Comparison of ENCODE assay signal across 12 mouse cellular contexts in genomic region chr7:89116261-89116664, GRCm38 (mm10).
DNase-seq lines count a peak whose midpoint lies in the region; ATAC-seq and TF ChIP-seq lines count a peak whose summit lies in the region.
"Had no signal": no experiment of that assay in that cellular context is flagged by ENCODE, and none has a peak within 500 bp of the region (broad histone marks: within the 10 kb centered on the region; RNA-seq: fewer than 3 reads in every experiment).

No protein-coding gene starts in this region.

- no peak overlapping the region for H3K4me2 ChIP-seq in heart, embryonic 13.5 days
- H3K4me2 ChIP-seq in kidney, postnatal 0 days (ENCODE audit: low read length): no peak overlapping the region

- no peak for TF ChIP-seq CTCF in kidney, adult 2 months (conservative IDR thresholded peaks at IDR 0.05; ENCODE audit: insufficient read depth, insufficient read length, low read depth, low read length)
- TF ChIP-seq CTCF in kidney, postnatal 0 days (IDR thresholded peaks at IDR 0.05; ENCODE audit: low read depth): no peak

- no peaks in the 10 kb centered on the region; the same call in 1 of the 2 replicates for H3K27me3 ChIP-seq in kidney, adult 2 months (replicated peaks; ENCODE audit: control insufficient read depth, insufficient read depth, low read length)
- H3K27me3 ChIP-seq in heart, embryonic 13.5 days (replicated peaks): no peaks in the 10 kb centered on the region
- H3K27me3 ChIP-seq in kidney, postnatal 0 days (ENCODE audit: insufficient read depth, low read length): no peaks in the 10 kb centered on the region

- H3K36me3 ChIP-seq in kidney, adult 2 months (ENCODE audit: control insufficient read depth, insufficient read depth, low read length): no peaks in the 10 kb centered on the region
- H3K36me3 ChIP-seq in heart, embryonic 13.5 days: no peaks in the 10 kb centered on the region
- H3K36me3 ChIP-seq in kidney, postnatal 0 days (ENCODE audit: insufficient read depth, low read length): no peaks in the 10 kb centered on the region
- H3K36me3 ChIP-seq: forebrain, embryonic 10.5 days had no signal

- peak; percentile 34 for DNase-seq in kidney, adult 2 months
- DNase-seq in kidney, postnatal 4 days: no peak
- DNase-seq in kidney, postnatal 0 days (ENCODE audit: low spot score): peak; percentile 5
- peak; percentile 29 to 44 for DNase-seq in lung, postnatal 4 days
- no peak for DNase-seq in thymus, postnatal 25 days
- no peak for DNase-seq in testis, postnatal 14 days (ENCODE audit: low spot score)
- DNase-seq in embryo, embryonic 9.5 days (ENCODE audit: extremely low spot score): no peak
- DNase-seq: cerebellum, adult 9-11 months had no signal

- no peaks in the 10 kb centered on the region for H3K9me3 ChIP-seq in heart, embryonic 13.5 days
- H3K9me3 ChIP-seq in kidney, postnatal 0 days (replicated peaks; ENCODE audit: low read length): no peaks in the 10 kb centered on the region
- H3K9me3 ChIP-seq: forebrain, embryonic 10.5 days had no signal

- no peak overlapping the region for H3K4me3 ChIP-seq in kidney, adult 2 months (ENCODE audit: insufficient read depth, low read depth, low read length)
- no peak overlapping the region for H3K4me3 ChIP-seq in heart, embryonic 13.5 days
- no peak overlapping the region for H3K4me3 ChIP-seq in kidney, postnatal 0 days (replicated peaks; ENCODE audit: low read depth, low read length)
- H3K4me3 ChIP-seq: forebrain, embryonic 10.5 days had no signal

- H3K27ac ChIP-seq in kidney, adult 2 months (ENCODE audit: insufficient read depth, low read depth, low read length): peak overlapping the region; percentile 45; the same call in 1 of the 2 replicates
- H3K27ac ChIP-seq in heart, embryonic 13.5 days (replicated peaks): peak overlapping the region; percentile 82
- H3K27ac ChIP-seq in kidney, postnatal 0 days: peak overlapping the region; percentile 64
- H3K27ac ChIP-seq: forebrain, embryonic 10.5 days; liver, embryonic 14.5 days had no signal

- no peak overlapping the region for H3K9ac ChIP-seq in heart, embryonic 13.5 days
- no peak overlapping the region for H3K9ac ChIP-seq in kidney, postnatal 0 days (ENCODE audit: low read depth, low read length)
- H3K9ac ChIP-seq: liver, embryonic 14.5 days had no signal

- ATAC-seq in heart, embryonic 13.5 days (ENCODE audit: extremely low read depth, insufficient number of reproducible peaks, low FRiP score, low TSS enrichment): no peak
- ATAC-seq in kidney, postnatal 0 days (replicated peaks; ENCODE audit: low FRiP score, low read depth): no peak
- ATAC-seq: CD4-positive, CD25-positive, alpha-beta regulatory T cell, adult 4 months had no signal

- WGBS in kidney, adult 2 months: 50% methylated on average over 1 of the region's 1 CpGs
- WGBS in heart, embryonic 13.5 days: 52% methylated on average over 1 of the region's 1 CpGs
- WGBS in kidney, postnatal 0 days: 47% methylated on average over 1 of the region's 1 CpGs

- no peaks in the 10 kb centered on the region for H3K4me1 ChIP-seq in kidney, adult 2 months (ENCODE audit: control insufficient read depth, insufficient read depth, low read length)
- no peaks in the 10 kb centered on the region for H3K4me1 ChIP-seq in heart, embryonic 13.5 days
- H3K4me1 ChIP-seq in kidney, postnatal 0 days (replicated peaks; ENCODE audit: insufficient read depth, low read length): no peaks in the 10 kb centered on the region
- H3K4me1 ChIP-seq: forebrain, embryonic 10.5 days had no signal

- TF ChIP-seq POLR2A in kidney, adult 2 months (IDR thresholded peaks at IDR 0.05; ENCODE audit: low read depth, low read length): no peak

Comparison
In these comparisons a context has a peak if more than half of its experiments do, and no peak if none do; other contexts are left out.
1. DNase-seq: peak in kidney, adult 2 months (single experiment), kidney, postnatal 0 days (single experiment) and lung, postnatal 4 days (2 of 2); none in kidney, postnatal 4 days (0 of 2), thymus, postnatal 25 days (single experiment), testis, postnatal 14 days (single experiment) and embryo, embryonic 9.5 days (single experiment).
2. Peak in every context shown above with its lines, with median percentiles within 50 percentile points of each other: H3K27ac ChIP-seq.